Mouse (Mus musculus): Measurements from ENCODE around the gene Etl4.

The Etl4 gene

DNA sequence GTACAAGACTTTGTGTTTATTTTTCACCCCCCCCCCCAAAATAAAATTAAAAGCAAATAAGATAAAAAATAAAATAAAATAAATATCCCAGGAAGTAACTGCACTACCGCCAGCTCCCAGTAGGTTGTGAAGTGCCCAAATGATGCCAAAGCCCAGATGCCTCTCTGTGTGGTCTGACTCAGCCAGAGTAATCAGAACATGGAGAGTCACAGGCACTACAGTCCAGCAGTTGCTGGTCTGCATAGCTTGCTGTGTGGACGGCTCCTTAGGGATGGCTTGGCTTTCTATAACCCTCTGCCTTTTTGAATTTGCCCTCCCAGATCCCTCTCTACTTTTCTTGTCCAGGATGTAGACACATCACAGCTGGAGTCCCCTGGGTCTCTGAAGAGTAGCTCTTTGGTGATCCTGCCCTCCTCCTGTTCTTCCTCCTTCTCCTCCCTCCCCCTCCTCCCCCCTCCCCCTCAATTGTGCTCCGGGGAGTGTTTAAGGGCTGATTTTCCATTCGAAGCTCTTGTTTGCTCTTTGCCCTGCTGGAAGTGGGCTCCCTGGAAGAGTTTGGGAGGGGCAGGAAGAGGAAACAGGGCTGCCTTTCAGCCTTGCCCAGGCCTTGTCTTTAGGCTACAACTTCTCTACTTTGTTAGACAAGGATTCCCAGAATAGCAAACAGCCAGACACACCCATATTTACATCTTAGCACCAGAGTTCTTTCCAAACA lies 616.5 kb downstream of the Etl4 start:
- no peak for DNase-seq

DNA sequence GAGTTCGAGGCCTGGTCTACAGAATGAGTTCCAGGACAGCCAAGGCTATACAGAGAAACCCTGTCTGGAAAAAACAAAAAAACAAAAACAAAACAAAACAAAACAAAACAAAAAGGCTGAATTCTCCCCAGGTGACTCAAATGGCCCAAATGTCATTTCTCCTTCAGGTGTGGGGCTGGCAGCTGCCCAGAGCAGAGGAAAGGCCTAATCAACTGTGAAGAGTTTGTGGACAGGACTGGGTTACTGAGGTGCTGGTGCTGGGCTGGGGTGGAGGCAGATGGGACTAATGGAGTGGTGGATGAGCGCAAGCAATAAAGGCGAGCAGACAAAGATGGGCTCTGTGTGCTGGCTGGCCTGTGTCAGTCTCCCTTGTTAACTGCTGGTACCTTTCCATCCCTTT lies 617.3 kb downstream of the Etl4 start:
- DNase-seq, result no peak

DNA sequence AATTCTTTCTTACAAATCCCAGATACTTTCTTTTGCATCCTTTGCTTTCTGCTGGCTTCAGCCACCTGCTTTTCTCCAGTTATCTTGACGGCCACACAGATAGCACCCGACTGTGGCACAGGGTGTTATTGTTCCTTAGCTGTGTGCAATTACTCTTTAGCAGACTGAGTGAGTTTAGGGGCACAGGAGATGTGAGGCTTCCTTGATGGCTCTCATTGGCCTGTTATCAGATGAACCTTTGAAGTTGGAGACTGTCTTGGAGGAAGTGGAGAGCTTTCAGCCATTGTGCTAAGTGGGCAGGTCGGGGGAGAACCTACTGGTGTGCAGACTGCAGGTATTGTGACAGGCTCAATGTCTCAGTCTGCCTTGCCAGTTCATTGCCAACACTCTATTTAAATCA lies 623.0 kb downstream of the Etl4 start:
- DNase-seq, result no peak

DNA sequence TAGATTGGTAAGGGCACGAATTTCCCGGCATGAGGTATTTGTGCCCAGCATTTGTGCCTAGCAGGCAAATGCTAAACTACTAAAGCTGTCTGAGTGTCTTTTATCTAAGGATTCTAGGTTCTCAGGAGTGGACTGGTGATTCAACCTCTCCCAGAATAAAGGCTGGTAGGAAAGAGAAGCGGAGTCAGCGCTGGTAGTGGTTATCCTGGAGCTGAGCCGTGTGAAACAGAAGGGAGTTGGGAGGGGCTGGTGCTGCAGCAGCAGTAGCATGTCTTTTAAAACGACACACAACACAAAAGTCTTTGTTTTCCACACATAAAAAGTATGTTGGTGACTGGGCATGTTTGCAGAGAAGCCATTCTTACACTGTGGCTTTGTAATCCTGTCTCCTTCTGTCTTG lies 628.2 kb downstream of the Etl4 start:
- no peak for DNase-seq

DNA sequence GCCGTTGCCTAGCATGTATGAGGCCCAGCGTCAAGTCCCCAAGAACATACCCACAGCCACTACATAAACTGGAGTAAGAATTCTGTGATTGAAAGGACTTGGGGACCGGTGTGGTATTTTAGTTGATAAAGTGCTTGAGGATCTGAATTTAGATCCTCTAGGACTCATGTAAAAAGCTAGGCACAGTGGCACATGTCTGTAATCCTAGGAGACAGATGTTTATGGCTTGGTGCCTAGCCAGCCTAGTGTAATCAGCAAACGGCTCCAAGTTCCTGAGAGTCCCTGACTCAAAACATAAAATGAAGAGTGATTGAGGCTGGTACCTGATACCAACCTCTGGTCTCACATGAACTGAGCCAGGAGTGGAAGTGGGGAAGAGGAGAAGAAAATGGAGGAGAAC lies 629.3 kb downstream of the Etl4 start:
- no peak for DNase-seq

DNA sequence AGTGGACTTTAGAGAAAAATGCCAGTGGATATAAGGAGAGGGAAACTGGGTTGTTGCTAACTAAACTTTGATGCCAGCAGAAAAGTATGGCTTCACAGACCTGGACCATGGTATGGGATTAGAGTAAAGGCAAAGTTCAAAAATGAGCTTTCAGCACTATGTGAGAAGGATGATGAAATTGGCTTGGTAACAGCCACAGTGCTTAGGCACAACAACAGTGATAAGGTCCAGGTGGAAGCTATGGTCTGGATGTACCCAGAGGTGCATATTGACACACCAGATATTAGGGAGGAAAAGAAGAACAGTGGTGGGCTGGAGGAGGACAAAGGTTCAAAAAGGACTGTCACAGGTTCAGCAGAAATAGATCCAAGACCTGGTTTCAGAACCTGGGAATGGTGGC lies 631.7 kb downstream of the Etl4 start:
- DNase-seq, result no peak

DNA sequence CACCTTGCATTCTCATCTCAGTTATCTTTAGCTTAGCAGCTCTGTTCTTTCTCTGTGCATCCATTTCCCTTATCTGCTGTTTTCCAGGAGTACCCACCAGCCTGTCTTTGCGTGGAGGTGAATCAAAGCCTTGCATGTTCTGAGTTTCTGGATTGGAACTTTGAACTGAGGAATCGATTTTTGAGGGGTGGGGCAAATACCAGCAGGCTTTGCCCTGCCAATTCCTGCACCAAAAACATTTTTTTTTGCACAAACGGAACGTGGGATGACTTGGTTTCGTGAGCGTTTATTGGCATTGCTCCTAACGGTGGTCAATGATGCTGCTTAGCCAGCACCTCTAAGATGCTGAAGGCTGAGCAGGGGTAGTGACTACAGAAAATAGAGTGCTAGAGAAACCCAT lies 632.7 kb downstream of the Etl4 start:
- DNase-seq, result no peak

DNA sequence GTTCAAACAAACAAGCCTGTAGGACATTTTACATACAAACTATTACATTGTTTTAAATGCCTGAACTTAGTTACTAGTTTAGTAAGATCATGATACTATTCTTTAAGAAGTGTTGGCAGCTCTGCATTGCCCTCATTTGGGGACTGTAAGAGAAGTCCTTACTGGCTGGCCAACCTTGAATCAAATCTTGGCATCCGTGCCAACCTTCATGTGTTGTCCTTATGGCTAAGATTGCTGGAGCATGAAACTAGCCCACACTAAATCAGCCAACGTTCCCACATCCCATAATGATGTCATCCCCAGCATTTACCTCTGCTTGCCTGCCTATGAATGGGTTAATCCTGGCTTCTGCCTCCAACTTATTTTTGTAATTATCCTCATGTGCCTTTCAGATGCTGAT lies 636.0 kb downstream of the Etl4 start:
- no peak for DNase-seq

DNA sequence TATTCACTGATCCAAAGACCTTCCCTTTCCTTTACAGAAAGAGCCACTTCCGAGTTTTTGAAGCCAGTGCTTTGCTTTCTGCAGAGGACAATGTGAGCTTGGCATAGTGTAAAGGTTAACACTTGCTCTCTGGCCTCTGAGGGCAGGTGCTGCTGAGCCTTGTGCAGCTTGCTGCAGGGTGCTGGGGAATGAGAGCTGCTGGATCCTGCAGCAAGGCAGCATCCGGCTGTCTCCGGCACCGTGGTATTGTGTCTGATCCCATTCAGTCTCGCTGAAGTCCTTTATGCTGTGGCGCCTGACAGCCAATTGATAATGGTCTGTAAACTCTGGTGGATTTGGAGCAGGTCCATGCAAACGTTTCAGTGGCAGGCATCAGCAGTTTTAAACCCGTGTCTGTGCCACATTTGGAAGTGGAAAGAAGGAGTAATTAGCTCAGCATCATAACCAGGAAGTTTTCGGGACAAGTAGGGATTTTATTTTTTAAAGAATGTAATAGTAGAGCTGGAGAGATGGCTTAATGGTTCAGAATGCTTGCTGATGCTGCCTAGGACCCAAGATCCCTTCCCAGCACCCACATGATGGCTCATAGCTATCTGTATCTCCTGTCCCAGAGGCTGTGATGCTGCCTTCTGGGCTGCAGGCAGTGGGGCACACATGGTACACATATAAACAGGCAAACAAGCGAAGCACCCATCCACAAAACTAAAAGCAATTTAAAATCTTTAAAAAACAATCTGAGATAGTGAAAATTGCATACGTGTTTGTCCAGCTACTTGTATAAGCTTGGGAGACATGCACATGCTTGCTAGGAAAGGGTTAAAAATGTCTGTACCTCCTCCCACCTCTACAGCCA lies 637.1 kb downstream of the Etl4 start:
- DNase-seq, result no peak

DNA sequence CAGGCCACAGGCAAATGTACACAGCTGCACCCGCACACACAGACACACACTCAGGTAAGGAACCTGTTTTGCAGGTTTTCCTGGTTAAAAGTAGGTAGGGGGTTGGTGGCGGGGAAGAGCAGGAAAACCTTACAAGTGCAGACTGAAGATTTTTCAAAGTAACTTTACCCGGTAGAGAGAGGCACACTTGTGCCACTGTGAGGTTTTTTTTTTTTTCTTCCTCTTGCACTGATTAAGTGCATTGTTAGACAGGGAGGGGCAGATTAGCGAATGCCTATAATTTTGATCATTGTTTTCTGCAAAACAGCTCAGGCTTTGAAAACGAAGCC lies 637.7 kb downstream of the Etl4 start:
- DNase-seq, result no peak

DNA sequence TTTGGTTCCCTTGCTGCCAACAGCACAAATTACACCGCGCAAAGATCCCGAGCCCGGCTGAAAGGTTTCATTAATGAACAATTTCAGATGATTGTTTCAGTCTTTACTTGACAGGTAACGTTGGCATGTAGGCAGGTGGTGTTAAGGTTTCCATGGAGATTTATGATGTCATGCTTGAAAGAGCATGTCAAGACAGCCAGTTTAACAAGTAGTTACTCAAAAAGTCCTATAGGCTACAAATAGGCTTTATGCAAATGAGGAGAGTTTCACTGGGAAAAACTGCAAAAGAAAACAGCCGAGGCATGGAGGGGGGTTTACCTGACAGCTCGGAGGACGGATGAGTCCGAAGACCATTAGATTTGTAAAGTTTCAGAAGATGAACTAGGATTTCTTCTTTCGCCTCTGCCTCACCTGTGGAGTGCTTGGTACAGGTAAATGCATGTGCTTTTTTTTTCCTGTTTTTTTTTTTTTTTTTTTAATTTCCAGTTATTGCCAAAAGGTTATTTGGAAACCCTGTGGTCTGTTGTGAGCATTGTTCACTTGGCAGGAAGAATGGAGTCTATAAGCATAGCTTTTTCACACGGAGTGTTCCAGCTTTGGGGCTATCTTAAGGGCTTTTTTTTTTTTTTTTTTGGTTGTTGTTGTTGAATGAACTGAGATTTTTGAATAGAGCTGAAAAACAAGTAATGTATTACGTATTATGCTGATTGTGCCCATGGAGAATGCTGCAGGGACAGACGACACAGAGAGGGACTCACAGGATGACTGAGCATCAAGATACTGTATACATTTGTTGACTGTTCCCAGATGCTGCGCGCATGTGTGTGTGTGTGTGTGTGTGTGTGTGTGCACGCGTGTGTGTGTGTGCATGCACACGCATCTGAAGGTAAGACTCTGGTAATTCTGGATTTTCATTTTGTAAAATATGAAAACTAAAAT lies 638.4 kb downstream of the Etl4 start:
- no peak for DNase-seq

DNA sequence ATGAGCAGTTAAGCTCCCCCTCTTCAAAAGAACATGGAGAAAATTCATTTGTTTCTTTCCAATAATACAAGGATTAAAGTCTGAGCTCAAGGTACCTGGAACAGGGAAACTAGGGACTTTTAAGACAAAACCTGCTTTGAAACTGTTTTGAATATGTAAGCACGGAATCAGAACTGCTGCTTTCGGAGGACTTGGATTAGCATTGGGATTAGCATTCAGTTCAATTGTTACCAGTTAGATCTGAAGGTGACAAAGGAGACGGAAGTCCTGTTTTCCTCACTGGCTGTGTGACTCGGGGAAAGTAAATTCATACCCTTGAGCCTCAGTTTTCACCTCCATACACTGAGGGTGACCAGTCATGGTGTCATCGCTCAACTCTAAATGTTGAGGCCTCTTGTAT lies 639.5 kb downstream of the Etl4 start:
- no peak for DNase-seq

DNA sequence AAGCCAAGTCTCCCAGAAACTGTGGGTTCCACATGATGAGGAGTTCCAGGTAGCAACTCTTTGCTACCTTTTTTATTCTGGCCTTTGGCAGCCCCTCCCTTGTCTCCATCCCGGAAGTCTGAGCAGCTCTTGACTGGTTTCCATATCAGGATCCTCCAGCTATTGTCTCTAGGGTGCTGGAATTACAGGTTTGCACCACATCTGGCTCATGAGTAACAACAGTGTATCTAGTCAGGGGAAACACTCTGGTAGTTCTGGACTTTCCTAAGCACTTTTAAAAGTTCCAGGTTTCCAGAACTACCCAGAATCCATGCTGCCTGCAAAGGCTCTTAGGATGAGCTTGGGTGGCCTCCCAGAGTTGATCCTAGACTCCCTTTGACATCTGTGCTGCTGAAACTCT lies 640.4 kb downstream of the Etl4 start:
- DNase-seq, result no peak

DNA sequence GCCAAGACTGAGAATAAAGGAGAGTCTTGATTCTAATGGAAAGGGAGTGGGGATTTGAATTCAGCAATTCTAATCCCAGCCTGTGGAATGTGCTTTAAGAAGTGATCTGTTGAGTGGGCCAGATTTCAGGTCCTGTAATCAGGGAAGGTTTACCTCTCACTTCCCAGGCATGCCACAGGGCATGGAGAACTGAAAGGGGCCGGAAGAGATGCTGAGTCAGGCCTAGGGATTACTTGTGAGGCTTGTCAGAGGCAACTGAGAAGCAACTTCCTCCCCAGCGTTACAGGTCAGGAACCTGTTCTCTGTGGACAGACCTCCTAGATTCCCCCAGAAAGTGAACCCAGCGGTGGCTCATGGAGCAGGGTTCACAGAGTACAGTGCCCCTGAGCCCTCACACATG lies 646.1 kb downstream of the Etl4 start:
- DNase-seq, result no peak

DNA sequence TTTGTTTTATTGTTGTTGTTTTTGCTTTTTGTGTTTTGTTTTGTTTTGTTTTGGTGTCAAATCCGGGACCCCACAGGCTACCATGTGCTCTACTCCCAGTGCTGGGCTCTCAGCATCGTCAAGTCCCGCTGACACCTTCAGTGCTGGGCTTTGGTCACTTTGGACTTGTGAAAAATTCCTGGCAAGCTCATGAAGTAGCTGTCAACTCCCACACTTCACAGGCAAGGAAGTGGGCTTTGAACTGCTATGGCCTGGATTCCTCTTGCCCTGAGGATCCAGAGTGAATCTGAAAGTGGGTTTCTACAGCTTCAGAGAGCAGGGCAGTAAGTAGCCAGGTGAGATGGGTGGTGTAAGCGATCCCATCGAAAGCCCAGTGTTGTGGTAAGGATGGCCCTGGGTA lies 649.5 kb downstream of the Etl4 start:
- DNase-seq, result no peak

DNA sequence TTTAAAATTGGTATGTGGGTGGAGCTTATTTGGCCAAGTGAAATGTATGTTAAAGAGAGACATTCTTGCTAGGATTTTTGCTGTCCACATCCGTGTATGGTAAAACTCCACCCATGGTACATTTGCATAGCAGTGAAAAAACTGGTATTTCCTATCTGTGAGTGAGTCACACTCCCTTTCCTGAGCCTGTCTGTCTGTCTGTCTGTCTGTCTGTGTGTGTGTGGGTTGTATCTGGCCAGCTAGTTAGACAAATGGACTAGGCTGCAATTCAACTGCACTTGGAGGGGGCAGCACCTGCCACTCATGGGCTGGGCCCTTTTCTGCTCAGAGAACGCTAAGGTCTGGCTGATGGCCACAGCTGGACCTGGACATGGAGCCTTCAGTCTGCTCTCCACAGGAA lies 650.1 kb downstream of the Etl4 start:
- DNase-seq, result no peak

DNA sequence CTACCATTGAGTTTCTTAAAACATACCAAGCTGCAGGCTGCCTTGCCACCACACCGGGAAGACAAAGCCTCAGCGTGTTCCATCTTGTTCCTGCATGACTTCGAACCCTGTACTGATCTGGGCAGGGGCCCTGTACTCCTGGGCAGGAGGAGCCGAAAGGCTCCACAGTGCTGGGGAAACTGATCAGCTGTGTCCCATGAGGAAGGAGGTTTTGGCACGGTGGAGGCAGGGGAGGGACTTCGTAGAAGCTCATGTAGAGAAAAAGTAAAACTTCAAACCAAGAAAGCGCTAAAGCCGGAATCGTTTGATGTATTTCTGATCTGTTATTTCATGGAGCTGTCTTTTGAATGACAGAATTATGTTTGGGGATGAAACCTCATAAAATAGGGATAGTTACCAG lies 651.0 kb downstream of the Etl4 start:
- DNase-seq, result no peak

DNA sequence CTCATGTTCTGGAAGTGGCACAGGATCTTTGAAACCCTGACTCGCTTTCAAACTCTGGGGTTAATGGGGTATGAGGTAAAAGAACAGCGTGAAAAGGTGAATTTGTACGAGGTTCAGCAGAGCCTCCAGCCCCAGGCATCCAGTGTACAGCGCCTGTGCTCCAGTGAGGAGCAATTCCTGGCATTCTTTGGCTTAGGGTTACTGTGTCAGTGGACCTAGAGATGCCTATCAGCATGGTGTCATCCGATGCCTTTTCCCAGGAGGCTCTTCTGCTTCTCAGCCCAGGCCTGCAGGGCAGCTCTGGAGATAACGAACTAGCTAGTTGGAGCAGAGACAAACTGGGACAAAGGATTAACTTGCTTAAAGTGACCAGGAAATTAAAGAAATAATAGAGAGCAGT lies 653.5 kb downstream of the Etl4 start:
- no peak for DNase-seq

DNA sequence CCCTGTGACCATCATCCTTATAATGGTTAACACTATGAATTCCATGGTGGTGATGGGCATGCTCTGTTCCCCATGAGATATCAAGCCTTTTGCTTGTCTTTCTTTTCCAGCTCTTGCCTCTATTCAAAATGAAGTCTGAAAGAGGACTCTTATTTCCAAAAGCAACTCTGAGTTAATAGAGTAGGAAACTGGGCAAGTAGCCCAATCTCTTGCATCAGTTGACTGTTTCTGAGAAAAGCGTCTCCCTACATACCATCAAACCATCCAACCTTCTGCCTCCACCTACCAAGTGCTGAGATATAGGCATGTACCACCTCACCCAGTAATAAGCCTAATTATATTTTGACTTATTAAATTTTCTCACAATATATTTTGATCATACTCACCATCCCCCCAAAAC lies 658.9 kb downstream of the Etl4 start:
- no peak for DNase-seq

DNA sequence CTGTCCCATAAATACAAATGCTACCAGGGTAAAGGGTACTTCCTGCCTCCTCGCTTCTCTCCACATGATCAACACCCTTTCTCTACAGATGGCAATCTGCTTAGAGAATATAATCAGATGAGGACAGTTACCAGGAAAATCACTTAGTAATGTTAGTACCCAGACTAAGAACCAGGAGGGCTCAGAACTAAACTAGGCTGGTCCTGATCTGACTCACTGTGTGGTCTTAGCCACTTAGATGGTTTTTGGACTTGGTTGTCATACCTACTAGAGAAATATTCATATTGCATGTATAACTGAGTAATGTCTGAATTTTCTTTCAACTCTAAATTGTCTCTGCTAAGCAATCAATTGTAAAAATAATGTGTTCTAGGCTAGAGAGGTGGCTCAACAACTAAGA lies 662.4 kb downstream of the Etl4 start:
- no peak for DNase-seq

DNA sequence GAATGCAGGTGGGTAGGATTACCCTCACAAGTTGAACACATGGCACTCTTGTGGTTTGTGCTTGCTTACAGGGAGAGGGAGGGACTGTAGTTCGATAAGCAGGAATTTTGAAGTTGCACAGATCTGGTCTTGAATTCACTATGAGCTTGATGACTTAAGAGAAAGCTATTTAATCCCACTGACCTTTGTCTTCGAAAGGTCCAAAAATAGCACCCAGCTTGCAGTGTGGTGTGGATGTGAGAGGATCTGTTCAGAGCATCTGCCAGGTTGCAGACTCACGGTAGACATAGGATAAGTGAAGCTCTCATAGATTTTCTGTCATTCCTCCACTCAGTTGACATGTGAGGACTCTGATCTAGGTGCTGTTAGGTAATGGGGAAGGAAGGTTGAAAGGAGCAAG lies 670.8 kb downstream of the Etl4 start:
- no peak for DNase-seq

DNA sequence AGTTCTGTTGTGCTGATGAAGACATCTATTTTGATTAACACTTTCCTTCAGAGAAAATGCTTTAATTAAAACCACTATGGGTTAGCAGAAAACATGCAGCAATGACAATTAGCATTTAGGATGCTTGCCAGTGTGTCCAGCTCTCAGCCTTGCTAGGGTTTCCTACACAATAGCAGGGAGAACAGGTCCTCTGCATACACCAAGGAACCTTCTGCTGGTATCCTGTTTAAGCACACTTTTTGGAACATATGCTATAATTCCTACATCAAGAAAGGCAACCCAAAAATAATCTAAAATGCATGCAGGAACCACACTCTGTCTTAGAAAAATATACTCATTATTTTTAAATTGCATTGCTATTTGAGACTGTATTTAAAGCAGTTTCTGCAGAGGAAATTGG lies 673.5 kb downstream of the Etl4 start:
- DNase-seq, result no peak

DNA sequence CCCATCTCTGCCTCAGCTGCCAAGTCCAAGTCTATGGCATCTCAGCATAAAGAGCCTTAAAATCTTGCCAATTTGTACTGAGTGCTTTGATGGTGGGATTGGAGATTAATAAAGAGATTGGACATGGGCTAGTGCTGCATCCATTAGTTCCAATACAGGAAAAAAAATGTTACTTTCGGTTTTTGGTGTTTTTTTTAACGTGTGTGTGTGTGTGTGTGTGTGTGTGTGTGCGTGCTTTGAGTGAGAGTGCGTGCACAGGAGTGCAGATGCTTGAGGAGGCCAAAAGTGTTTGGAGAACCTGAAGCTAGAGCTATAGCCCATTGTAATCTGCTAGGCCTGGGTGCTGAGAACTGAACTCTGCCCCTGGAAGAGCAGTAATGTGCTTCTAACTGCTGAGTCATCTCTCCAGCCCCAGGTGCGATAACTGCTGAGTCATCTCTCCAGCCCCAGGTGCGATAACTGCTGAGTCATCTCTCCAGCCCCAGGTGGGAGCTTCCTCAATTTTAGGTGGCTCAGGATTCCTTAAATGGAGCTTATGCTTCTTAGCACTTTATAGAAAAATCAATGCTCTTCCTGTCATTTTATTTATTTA lies 674.1 kb downstream of the Etl4 start:
- DNase-seq, result no peak

Data from cerebellum, adult 8-10 months (tissue).